ENCODE assay signal across 19 mouse cellular contexts in the genomic region with DNA sequence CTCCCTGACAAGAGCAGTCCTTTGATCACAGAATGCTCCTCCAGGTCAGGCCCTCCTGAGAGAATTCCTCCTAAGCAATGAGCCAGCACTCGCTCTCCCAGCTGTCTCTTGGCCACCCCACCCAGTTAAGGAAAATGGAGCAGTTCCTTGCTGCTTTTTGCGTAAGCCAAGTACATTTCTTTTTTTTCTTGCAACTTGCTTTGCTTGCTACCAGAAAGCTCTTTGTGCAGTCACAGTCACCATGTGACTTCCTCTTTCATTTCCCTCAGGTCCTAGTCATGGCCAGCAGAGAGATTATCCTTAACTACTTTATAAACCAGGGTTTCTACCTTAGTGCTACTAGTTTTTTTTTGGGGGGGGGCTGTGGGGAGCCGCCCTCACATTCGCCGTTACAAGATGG. TPM values are rescaled to one million over a fixed set of nuclear protein-coding genes. Genes with fewer than 3 reads are reported as not detected.
DNase-seq lines count a peak whose midpoint lies in the region; ATAC-seq and TF ChIP-seq lines count a peak whose summit lies in the region.
"Had no signal": no experiment of that assay in that cellular context is flagged by ENCODE, and none has a peak within 500 bp of the region (broad histone marks: within the 10 kb centered on the region; RNA-seq: fewer than 3 reads in every experiment).

No protein-coding gene starts in this region.

- peaks cover 7% of the 10 kb centered on the region for H3K36me3 ChIP-seq in liver, adult 2 months (ENCODE audit: control insufficient read depth, insufficient read depth, low read length)
- peaks cover 9% of the 10 kb centered on the region for H3K36me3 ChIP-seq in liver, embryonic 12.5 days
- H3K36me3 ChIP-seq in hindbrain, embryonic 12.5 days = peaks cover 10% of the 10 kb centered on the region

- H3K27me3 ChIP-seq in liver, adult 2 months (ENCODE audit: control insufficient read depth, insufficient read depth, low read length) = no peaks in the 10 kb centered on the region
- H3K27me3 ChIP-seq in liver, embryonic 12.5 days (replicated peaks) = no peaks in the 10 kb centered on the region
- H3K27me3 ChIP-seq in hindbrain, embryonic 12.5 days = 0 out of 2 replicates have a peak, but pooled peaks cover 3% of the 10 kb centered on the region
- H3K27me3 ChIP-seq: forebrain, embryonic 12.5 days had no signal

- H3K9ac ChIP-seq in liver, adult 2 months (ENCODE audit: low read depth, low read length) = no peak overlapping the region
- H3K9ac ChIP-seq in liver, embryonic 12.5 days = no peak overlapping the region
- H3K9ac ChIP-seq in hindbrain, embryonic 12.5 days = no peak overlapping the region
- H3K9ac ChIP-seq: forebrain, embryonic 12.5 days; limb, embryonic 12.5 days had no signal

- TF ChIP-seq CTCF in liver, adult 2 months (IDR thresholded peaks at IDR 0.05; ENCODE audit: low read depth, low read length) = no peak
- no peak for TF ChIP-seq CTCF in bone marrow, adult 2 months (IDR thresholded peaks at IDR 0.05; ENCODE audit: control insufficient read depth, insufficient read depth, low read length)

- no peak for ATAC-seq in liver, embryonic 12.5 days
- ATAC-seq in megakaryocyte progenitor cell, adult 5-6 weeks (replicated peaks; ENCODE audit: poor library complexity) = peak; percentile 97
- no peak for ATAC-seq in hindbrain, embryonic 12.5 days (ENCODE audit: low FRiP score)
- ATAC-seq: CD4-positive, CD25-positive, alpha-beta regulatory T cell, adult 4 months; hindbrain, embryonic 16.5 days had no signal

- no peak overlapping the region for H3K27ac ChIP-seq in liver, adult 2 months (replicated peaks; ENCODE audit: insufficient read depth, low read depth, low read length)
- H3K27ac ChIP-seq in liver, embryonic 12.5 days = no peak overlapping the region
- H3K27ac ChIP-seq in bone marrow, adult 2 months (ENCODE audit: control insufficient read depth, insufficient read depth, low read depth, low read length, poor library complexity) = peak overlapping the region; percentile 79
- H3K27ac ChIP-seq in hindbrain, embryonic 12.5 days = no peak overlapping the region
- H3K27ac ChIP-seq: forebrain, embryonic 12.5 days; kidney, postnatal 0 days; layer of hippocampus, adult 2 months; limb, embryonic 12.5 days had no signal

- no peak for TF ChIP-seq POLR2A in liver, adult 2 months (IDR thresholded peaks at IDR 0.05; ENCODE audit: extremely low read depth, insufficient read depth, low read length)
- TF ChIP-seq POLR2A in bone marrow, adult 2 months (IDR thresholded peaks at IDR 0.05; ENCODE audit: borderline replicate concordance, control insufficient read depth, low read depth, low read length) = no peak

- H3K4me2 ChIP-seq in liver, embryonic 12.5 days = no peak overlapping the region
- no peak overlapping the region for H3K4me2 ChIP-seq in hindbrain, embryonic 12.5 days (replicated peaks)
- H3K4me2 ChIP-seq: forebrain, embryonic 12.5 days; limb, embryonic 12.5 days had no signal

- WGBS in liver, adult 2 months = 93% methylated on average over 5 of the region's 5 CpGs
- WGBS in liver, embryonic 12.5 days (ENCODE audit: insufficient replicate concordance) = 84% methylated on average over 5 of the region's 5 CpGs
- WGBS in bone marrow, adult 2 months = 80% methylated on average over 5 of the region's 5 CpGs
- WGBS in hindbrain, embryonic 12.5 days = 88% methylated on average over 5 of the region's 5 CpGs

- peak; percentile 19 for DNase-seq in liver, adult 2 months (ENCODE audit: extremely low read depth, low read depth, low spot score)
- DNase-seq in A20 (ENCODE audit: low read depth, low spot score) = peak; percentile 40
- DNase-seq in adrenal gland, postnatal 4 days (ENCODE audit: low spot score in 2 of 2) = no peak
- DNase-seq: cerebellum, adult 11-12 months; cerebellum, postnatal 25 days; heart, postnatal 10 days; kidney, adult 11 months; midbrain, embryonic 14.5 days; thymus, adult 18-20 months had no signal

- H3K4me1 ChIP-seq in liver, adult 2 months (ENCODE audit: control insufficient read depth, insufficient read depth, low read length) = no peaks in the 10 kb centered on the region
- H3K4me1 ChIP-seq in liver, embryonic 12.5 days = no peaks in the 10 kb centered on the region
- H3K4me1 ChIP-seq in bone marrow, adult 2 months (ENCODE audit: control insufficient read depth, insufficient read depth, low read length) = no peaks in the 10 kb centered on the region; the same call in 1 of the 2 replicates
- H3K4me1 ChIP-seq in hindbrain, embryonic 12.5 days = no peaks in the 10 kb centered on the region
- H3K4me1 ChIP-seq: forebrain, embryonic 12.5 days; limb, embryonic 12.5 days had no signal

- H3K79me2 ChIP-seq in liver, adult 2 months (ENCODE audit: control insufficient read depth, insufficient read depth, low read length) = no peaks in the 10 kb centered on the region

- H3K4me3 ChIP-seq in liver, adult 2 months (ENCODE audit: insufficient read depth, low read depth, low read length) = no peak overlapping the region
- no peak overlapping the region for H3K4me3 ChIP-seq in liver, embryonic 12.5 days
- no peak overlapping the region for H3K4me3 ChIP-seq in bone marrow, adult 2 months (replicated peaks; ENCODE audit: control insufficient read depth, low read depth, low read length)
- H3K4me3 ChIP-seq in hindbrain, embryonic 12.5 days = no peak overlapping the region
- H3K4me3 ChIP-seq: forebrain, embryonic 12.5 days; layer of hippocampus, adult 2 months; limb, embryonic 12.5 days had no signal

- no peaks in the 10 kb centered on the region for H3K9me3 ChIP-seq in liver, embryonic 12.5 days (replicated peaks)
- H3K9me3 ChIP-seq in hindbrain, embryonic 12.5 days (replicated peaks) = no peaks in the 10 kb centered on the region
- H3K9me3 ChIP-seq: forebrain, embryonic 12.5 days; limb, embryonic 12.5 days had no signal

RNA-seq across cellular contexts. Expression of a gene that starts 38.6 kb away (rescaled TPM):
- 33.5 and 42.3 TPM in 2 replicates for total RNA-seq in liver, adult 2 months (2014; rRNA removed)
- polyA plus RNA-seq in liver, adult 2 months (2012; rRNA removed) = 5.5 and 7.2 TPM in 2 replicates
- 7.0 and 9.0 TPM in 2 replicates for polyA plus RNA-seq in liver, embryonic 12.5 days (2016; fragmentation: Nextera tagmentation; extraction: Ambion mirVana)
- polyA plus RNA-seq in bone marrow, adult 2 months (2011; ENCODE audit: insufficient read depth, insufficient read length, low replicate concordance, missing spikeins) = 4.2 and 4.3 TPM in 2 replicates
- total RNA-seq in megakaryocyte progenitor cell, adult 5-6 weeks (2015) = 28.3 and 28.5 TPM in 2 replicates
- 17.6 and 25.2 TPM in 2 replicates for total RNA-seq in megakaryocyte progenitor cell, adult 5-6 weeks (2017)
- polyA plus RNA-seq in hindbrain, embryonic 12.5 days (2016; fragmentation: Nextera tagmentation; extraction: Ambion mirVana) = 18.1 and 22.1 TPM in 2 replicates
- total RNA-seq in adrenal gland, postnatal 4 days (2021) = 10 to 100 TPM; 26.5 to 30.4 TPM

RNA-seq across cellular contexts. Expression of a gene that starts 38.9 kb away (rescaled TPM):
- 0.92 and 1.2 TPM in 2 replicates for total RNA-seq in liver, adult 2 months (2014; rRNA removed)
- 0.07 and 0.15 TPM in 2 replicates for polyA plus RNA-seq in liver, adult 2 months (2012; rRNA removed)
- 8.2 and 8.7 TPM in 2 replicates for polyA plus RNA-seq in liver, embryonic 12.5 days (2016; fragmentation: Nextera tagmentation; extraction: Ambion mirVana)
- polyA plus RNA-seq in bone marrow, adult 2 months (2011; ENCODE audit: insufficient read depth, insufficient read length, low replicate concordance, missing spikeins) = 2.6 and 3.7 TPM in 2 replicates
- total RNA-seq in megakaryocyte progenitor cell, adult 5-6 weeks (2015) = 7.9 and 12.0 TPM in 2 replicates
- total RNA-seq in megakaryocyte progenitor cell, adult 5-6 weeks (2017) = 11.7 and 12.8 TPM in 2 replicates
- polyA plus RNA-seq in hindbrain, embryonic 12.5 days (2016; fragmentation: Nextera tagmentation; extraction: Ambion mirVana) = 7.1 and 7.4 TPM in 2 replicates
- 1 to 10 TPM; 2.5 to 2.6 TPM for total RNA-seq in adrenal gland, postnatal 4 days (2021)

Comparison
In these comparisons a context has a peak if more than half of its experiments do, and no peak if none do; other contexts are left out.
1. DNase-seq: peak in liver, adult 2 months (single experiment) and A20 (single experiment); none in adrenal gland, postnatal 4 days (0 of 2).